Mouse (Mus musculus) embryonic facial prominence, embryonic 13.5 days (tissue): Measurements from ENCODE around the gene Pgap3. TPM values are rescaled to one million over a fixed set of nuclear protein-coding genes. Genes with fewer than 3 reads are reported as not detected.

Experiments used
- ATAC-seq: fragments of 200-750 bp; cut with Nextera tagmentation; 2 replicates; pipeline ENCODE4 v1.8.0; 2017; ENCODE audit warnings: low read depth; ENCODE audit not compliant: insufficient number of reproducible peaks, insufficient read depth, low FRiP score, low TSS enrichment
- H3K27ac ChIP-seq: fragments of 300-500 bp; sonication (generic); 2 replicates; pipeline ENCODE4 v1.5.1; 2015; ENCODE audit warnings: moderate library complexity, mild to moderate bottlenecking, inconsistent platforms
- H3K27me3 ChIP-seq: fragments of 300-500 bp; sonication (generic); 2 replicates; pipeline ENCODE4 v1.6.1; 2015; ENCODE audit warnings: mild to moderate bottlenecking, inconsistent platforms
- H3K36me3 ChIP-seq: fragments of 300-500 bp; sonication (generic); 2 replicates; pipeline ENCODE4 v1.6.1; 2015; ENCODE audit warnings: mild to moderate bottlenecking, inconsistent platforms
- H3K4me1 ChIP-seq: fragments of 300-500 bp; sonication (generic); 2 replicates; pipeline ENCODE4 v1.6.1; 2015; ENCODE audit warnings: inconsistent platforms
- H3K4me2 ChIP-seq: fragments of 300-500 bp; sonication (generic); 2 replicates; pipeline ENCODE4 v1.6.1; 2015; ENCODE audit warnings: moderate library complexity, mild to moderate bottlenecking, inconsistent platforms
- H3K4me3 ChIP-seq: fragments of 300-500 bp; sonication (generic); 2 replicates; pipeline ENCODE4 v1.5.1; 2015; ENCODE audit warnings: mild to moderate bottlenecking, inconsistent platforms
- H3K9ac ChIP-seq: fragments of 300-500 bp; sonication (generic); 2 replicates; pipeline ENCODE4 v1.6.1; 2015; ENCODE audit warnings: mild to moderate bottlenecking, inconsistent platforms
- H3K9me3 ChIP-seq: fragments of 300-500 bp; sonication (generic); 2 replicates; pipeline ENCODE4 v1.6.1; 2016; ENCODE audit warnings: inconsistent platforms
- WGBS: fragments of 180-500 bp; shearing (Covaris S2); methylation state at CpG from one replicate; pipeline ENCODE4 v1.1.7; 2015; ENCODE audit warnings: mixed read lengths; 5-methylcytosine and 5-hydroxymethylcytosine counted together
- polyA plus RNA-seq: library from polyadenylated mRNA; unstranded; fragments of >200 nt; fragmentation: Nextera tagmentation; extraction: Ambion mirVana; gene quantifications from 2 replicates; pipeline ENCODE4 v1.2.1, GENCODE M21; 2015

The Pgap3 gene
- polyA plus RNA-seq, 1 experiment from 2014 or later: 11.3 TPM

GRCm38 (mm10) chr11:98379379-98379778 is 20.9 kb downstream of the Pgap3 start:
- peaks cover 69% of the 10 kb centered on the region for H3K36me3 ChIP-seq
- ATAC-seq: no peak
- H3K27me3 ChIP-seq: peaks cover 10% of the 10 kb centered on the region
- no peak overlapping the region for H3K4me3 ChIP-seq
- no peak overlapping the region for H3K4me2 ChIP-seq
- H3K27ac ChIP-seq: no peak overlapping the region; the same call in 1 of the 2 replicates
- no peak overlapping the region for H3K9ac ChIP-seq
- no peaks in the 10 kb centered on the region for H3K4me1 ChIP-seq
- no peaks in the 10 kb centered on the region for H3K9me3 ChIP-seq
- 92% methylated on average over 7 of the region's 7 CpGs for WGBS

- H3K4me2 ChIP-seq: no peak overlapping the region
- H3K4me3 ChIP-seq: no peak overlapping the region
- H3K9me3 ChIP-seq: no peaks in the 10 kb centered on the region
- peaks cover 81% of the 10 kb centered on the region for H3K36me3 ChIP-seq
- H3K27me3 ChIP-seq: no peaks in the 10 kb centered on the region
- no peak overlapping the region for H3K9ac ChIP-seq
- ATAC-seq: no peak
- H3K4me1 ChIP-seq: no peaks in the 10 kb centered on the region
- 79% methylated on average over 11 of the region's 11 CpGs for WGBS
- no peak overlapping the region for H3K27ac ChIP-seq
Measured at GRCm38 (mm10) chr11:98377787-98378186, 22.5 kb downstream of the Pgap3 start.

- no peak overlapping the region for H3K4me2 ChIP-seq
- no peak for ATAC-seq
- H3K36me3 ChIP-seq: peaks cover 82% of the 10 kb centered on the region
- WGBS: 74% methylated on average over 5 of the region's 5 CpGs
- peaks cover 4% of the 10 kb centered on the region for H3K4me1 ChIP-seq
- no peak overlapping the region for H3K27ac ChIP-seq
- H3K4me3 ChIP-seq: no peak overlapping the region
- H3K27me3 ChIP-seq: no peaks in the 10 kb centered on the region
- H3K9ac ChIP-seq: no peak overlapping the region
- no peaks in the 10 kb centered on the region for H3K9me3 ChIP-seq
Measured at GRCm38 (mm10) chr11:98376756-98377155, 23.5 kb downstream of the Pgap3 start.

- no peak overlapping the region for H3K4me3 ChIP-seq
- peaks cover 62% of the 10 kb centered on the region for H3K36me3 ChIP-seq
- no peak for ATAC-seq
- no peak overlapping the region for H3K4me2 ChIP-seq
- H3K9me3 ChIP-seq: no peaks in the 10 kb centered on the region
- peaks cover 14% of the 10 kb centered on the region for H3K4me1 ChIP-seq
- H3K27ac ChIP-seq: no peak overlapping the region
- 0 out of 2 replicates have a peak overlapping the region, but pooled peaks have one; percentile 32 for H3K9ac ChIP-seq
- 89% methylated on average over 8 of the region's 8 CpGs for WGBS
- H3K27me3 ChIP-seq: no peaks in the 10 kb centered on the region
Measured at GRCm38 (mm10) chr11:98374266-98374665, 26.0 kb downstream of the Pgap3 start.

GRCm38 (mm10) chr11:98373244-98373643 is 27.0 kb downstream of the Pgap3 start:
- ATAC-seq: no peak
- Histone ChIP-seq H3K27ac (no peak overlapping the region), H3K4me1 (peaks cover 14% of the 10 kb centered on the region), H3K27me3 (no peaks in the 10 kb centered on the region), H3K36me3 (peaks cover 52% of the 10 kb centered on the region), H3K9ac (no peak overlapping the region), H3K4me2 (no peak overlapping the region), H3K4me3 (no peak overlapping the region), H3K9me3 (no peaks in the 10 kb centered on the region)
- 87% methylated on average over 6 of the region's 6 CpGs for WGBS

- no peak overlapping the region for H3K4me3 ChIP-seq
- H3K27me3 ChIP-seq: no peaks in the 10 kb centered on the region
- H3K9ac ChIP-seq: 0 out of 2 replicates have a peak overlapping the region, but pooled peaks have one; percentile 21
- H3K4me1 ChIP-seq: peaks cover 14% of the 10 kb centered on the region
- H3K4me2 ChIP-seq: no peak overlapping the region
- H3K9me3 ChIP-seq: no peaks in the 10 kb centered on the region
- no peak for ATAC-seq
- 7% methylated on average over 2 of the region's 2 CpGs for WGBS
- no peak overlapping the region for H3K27ac ChIP-seq
- peaks cover 43% of the 10 kb centered on the region for H3K36me3 ChIP-seq
Measured at GRCm38 (mm10) chr11:98372406-98372805, 27.9 kb downstream of the Pgap3 start.

- Histone ChIP-seq H3K4me3 (no peak overlapping the region), H3K4me2 (0 out of 2 replicates have a peak overlapping the region, but pooled peaks have one; percentile 5), H3K36me3 (peaks cover 37% of the 10 kb centered on the region), H3K27me3 (no peaks in the 10 kb centered on the region), H3K4me1 (peaks cover 14% of the 10 kb centered on the region), H3K9me3 (no peaks in the 10 kb centered on the region), H3K9ac (peak overlapping the region; percentile 21; the same call in 1 of the 2 replicates), H3K27ac (no peak overlapping the region)
- ATAC-seq: no peak
- 34% methylated on average over 10 of the region's 10 CpGs for WGBS
Measured at GRCm38 (mm10) chr11:98371556-98372240, 28.6 kb downstream of the Pgap3 start.

GRCm38 (mm10) chr11:98370588-98370987 is 29.7 kb downstream of the Pgap3 start:
- Histone ChIP-seq H3K4me2 (no peak overlapping the region), H3K9ac (no peak overlapping the region), H3K36me3 (peaks cover 31% of the 10 kb centered on the region), H3K27ac (no peak overlapping the region), H3K27me3 (no peaks in the 10 kb centered on the region), H3K9me3 (no peaks in the 10 kb centered on the region), H3K4me1 (peaks cover 14% of the 10 kb centered on the region), H3K4me3 (no peak overlapping the region)
- WGBS: 72% methylated on average over 2 of the region's 2 CpGs
- 0 out of 2 replicates have a peak, but pooled peaks have one; percentile 18 for ATAC-seq

- ATAC-seq: no peak
- H3K9me3 ChIP-seq: no peaks in the 10 kb centered on the region
- peaks cover 14% of the 10 kb centered on the region for H3K4me1 ChIP-seq
- H3K27ac ChIP-seq: no peak overlapping the region
- no peak overlapping the region for H3K4me3 ChIP-seq
- no peak overlapping the region for H3K4me2 ChIP-seq
- no peak overlapping the region for H3K9ac ChIP-seq
- H3K27me3 ChIP-seq: no peaks in the 10 kb centered on the region
- H3K36me3 ChIP-seq: peaks cover 19% of the 10 kb centered on the region
- WGBS: 77% methylated on average over 6 of the region's 6 CpGs
Measured at GRCm38 (mm10) chr11:98369337-98369736, 31.0 kb downstream of the Pgap3 start.

- 0 out of 2 replicates have a peak, but pooled peaks cover 7% of the 10 kb centered on the region for H3K36me3 ChIP-seq
- H3K4me3 ChIP-seq: no peak overlapping the region
- H3K4me2 ChIP-seq: no peak overlapping the region
- no peaks in the 10 kb centered on the region for H3K27me3 ChIP-seq
- no peaks in the 10 kb centered on the region for H3K9me3 ChIP-seq
- no peak for ATAC-seq
- H3K9ac ChIP-seq: no peak overlapping the region
- peaks cover 14% of the 10 kb centered on the region for H3K4me1 ChIP-seq
- no peak overlapping the region for H3K27ac ChIP-seq
- WGBS: 86% methylated on average over 7 of the region's 7 CpGs
Measured at GRCm38 (mm10) chr11:98367863-98368186, 32.5 kb downstream of the Pgap3 start.

GRCm38 (mm10) chr11:98367171-98367862 is 33.0 kb downstream of the Pgap3 start:
- Histone ChIP-seq H3K4me3 (no peak overlapping the region), H3K36me3 (0 out of 2 replicates have a peak, but pooled peaks cover 6% of the 10 kb centered on the region), H3K27me3 (no peaks in the 10 kb centered on the region), H3K9ac (no peak overlapping the region), H3K4me2 (no peak overlapping the region), H3K9me3 (no peaks in the 10 kb centered on the region), H3K4me1 (peaks cover 16% of the 10 kb centered on the region), H3K27ac (no peak overlapping the region)
- 85% methylated on average over 10 of the region's 10 CpGs for WGBS
- no peak for ATAC-seq

- H3K27ac ChIP-seq: no peak overlapping the region
- no peak overlapping the region for H3K4me3 ChIP-seq
- H3K9ac ChIP-seq: no peak overlapping the region
- 79% methylated on average over 10 of the region's 10 CpGs for WGBS
- peaks cover 15% of the 10 kb centered on the region for H3K4me1 ChIP-seq
- H3K36me3 ChIP-seq: 0 out of 2 replicates have a peak, but pooled peaks cover 6% of the 10 kb centered on the region
- no peaks in the 10 kb centered on the region for H3K27me3 ChIP-seq
- no peaks in the 10 kb centered on the region for H3K9me3 ChIP-seq
- no peak for ATAC-seq
- no peak overlapping the region for H3K4me2 ChIP-seq
Measured at GRCm38 (mm10) chr11:98366290-98366689, 34.0 kb downstream of the Pgap3 start.
